Mouse (Mus musculus) liver, embryonic 14.5 days (tissue): Measurements from ENCODE around the gene Etv6.

Experiments
- CTCF ChIP-seq: IDR thresholded peaks from 2 replicates; pipeline ENCODE4 v1.5.1; 2016; ENCODE audit warnings: antibody characterized with exemption, low read depth, control low read depth
- EP300 ChIP-seq: IDR thresholded peaks from 2 replicates; pipeline ENCODE4 v1.6.1; 2016; ENCODE audit warnings: antibody characterized with exemption, low read depth

- TF ChIP-seq CTCF = peak; percentile 64
- no peak for TF ChIP-seq EP300
These were observed 205.5 kb downstream of the Etv6 start for GRCm38 (mm10) chr6:134240988-134241387.
